Mouse (Mus musculus): Measurements from ENCODE around the gene Gpc5.

Gpc5 gene

GRCm38 (mm10) chr14:115500794-115501193 is 408.8 kb downstream of the Gpc5 start:
- DNase-seq (ENCODE audit: low read depth, low spot score) = no peak

- no peak for DNase-seq (ENCODE audit: low read depth, low spot score)
Measured at GRCm38 (mm10) chr14:115546516-115547282, 454.7 kb downstream of the Gpc5 start.

GRCm38 (mm10) chr14:115551996-115552395 is 460.0 kb downstream of the Gpc5 start:
- DNase-seq (ENCODE audit: low read depth, low spot score) = no peak

- DNase-seq (ENCODE audit: low read depth, low spot score) = no peak
Measured at GRCm38 (mm10) chr14:115580466-115581255, 488.6 kb downstream of the Gpc5 start.

DNA sequence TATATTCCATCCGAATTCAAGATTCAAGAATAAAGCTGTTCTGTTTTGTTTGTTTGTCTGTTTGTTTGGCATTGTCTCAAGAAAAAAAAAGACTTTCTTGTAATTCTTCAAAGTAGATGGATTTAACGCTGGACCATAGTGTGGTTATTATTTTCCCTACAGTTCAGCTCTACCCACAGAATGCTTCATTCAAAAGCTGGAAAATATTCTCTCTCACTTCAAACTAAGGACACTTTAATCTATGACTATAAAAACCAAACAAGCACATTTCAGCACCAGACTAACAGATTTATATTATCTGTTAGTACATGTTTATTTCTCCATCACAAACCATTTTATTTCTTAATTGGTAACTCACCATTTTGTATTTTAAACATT is 489.2 kb downstream of the Gpc5 start:
- no peak for DNase-seq (ENCODE audit: low read depth, low spot score)

- peak; percentile 21 for DNase-seq (ENCODE audit: low read depth, low spot score)
Measured at GRCm38 (mm10) chr14:115600259-115601029, 508.4 kb downstream of the Gpc5 start.

DNA sequence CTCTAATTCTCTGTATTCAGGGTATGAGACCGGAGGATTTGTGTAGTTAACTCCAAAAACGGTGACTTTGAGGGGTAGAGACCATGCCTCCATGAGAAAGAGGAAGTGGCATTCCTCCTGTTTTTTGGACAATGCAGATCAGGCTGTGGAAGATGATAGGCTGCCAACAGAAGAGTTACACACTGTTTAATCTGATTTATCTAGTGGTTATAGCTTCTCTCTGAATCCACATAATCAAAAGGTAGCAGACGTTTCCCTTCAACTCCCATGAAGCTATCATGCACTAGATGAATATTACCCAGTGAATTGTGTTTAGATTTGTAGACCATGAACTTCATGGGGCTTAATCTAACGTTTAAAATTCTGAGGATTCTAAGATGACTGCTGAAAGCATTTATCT is 522.1 kb downstream of the Gpc5 start:
- no peak for DNase-seq (ENCODE audit: low read depth, low spot score)

- DNase-seq (ENCODE audit: low read depth, low spot score) = no peak
Measured at GRCm38 (mm10) chr14:115616305-115616704, 524.3 kb downstream of the Gpc5 start.

DNA sequence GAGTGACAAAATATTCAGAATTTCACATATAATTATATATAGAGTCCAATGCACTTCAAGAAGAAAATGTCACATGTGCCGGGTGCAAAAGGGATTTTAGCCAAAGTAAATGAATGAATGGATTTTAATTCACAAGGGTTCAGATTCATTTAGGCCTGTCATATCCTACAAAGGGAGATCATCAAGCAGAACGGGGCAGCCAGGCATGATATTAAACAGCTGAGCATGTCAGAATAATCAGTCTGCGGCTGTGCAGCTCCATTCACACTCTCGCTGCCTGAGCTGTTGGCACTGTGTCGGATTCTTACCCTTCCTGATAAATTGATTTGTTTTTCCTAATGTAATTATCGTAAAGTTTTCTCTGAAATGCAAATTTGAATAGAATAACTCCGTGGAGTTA is 524.8 kb downstream of the Gpc5 start:
- no peak for DNase-seq (ENCODE audit: low read depth, low spot score)

- DNase-seq (ENCODE audit: low read depth, low spot score) = no peak
Measured at GRCm38 (mm10) chr14:115620473-115620872, 528.5 kb downstream of the Gpc5 start.

DNA sequence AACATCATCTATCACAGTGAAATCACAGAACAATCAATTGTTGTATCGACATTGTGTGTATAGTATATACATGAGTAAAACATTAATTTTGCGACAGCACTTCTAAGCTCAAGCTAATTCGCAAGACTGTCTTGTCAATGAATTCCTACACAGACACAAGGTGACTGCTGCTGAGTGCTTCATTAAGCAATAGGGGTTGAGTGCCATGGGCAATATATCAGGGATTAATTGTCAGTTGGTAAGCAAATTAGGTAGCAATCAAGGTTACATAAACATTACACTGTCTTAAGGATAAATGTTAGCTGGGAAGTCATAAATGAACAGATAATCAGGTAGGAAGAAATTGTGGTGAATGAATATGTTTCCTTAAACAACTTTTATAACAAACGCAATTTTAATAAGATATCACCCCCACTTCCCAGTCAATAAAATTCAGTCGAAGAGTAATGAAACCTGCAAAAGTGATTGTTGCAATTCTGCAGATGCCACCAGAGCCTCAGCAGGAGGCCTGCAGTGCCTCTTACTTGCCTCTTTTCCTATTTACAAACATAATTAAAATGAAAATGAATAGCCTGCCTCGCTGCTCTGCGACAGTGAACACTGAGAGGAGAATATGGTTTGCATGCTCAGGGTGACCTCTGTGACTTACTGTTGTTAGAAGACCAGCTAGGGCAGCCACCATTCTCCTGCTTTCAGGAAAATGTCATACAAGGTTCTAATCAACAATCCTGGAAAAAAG is 539.3 kb downstream of the Gpc5 start:
- DNase-seq (ENCODE audit: low read depth, low spot score) = no peak

GRCm38 (mm10) chr14:115633311-115633710 is 541.3 kb downstream of the Gpc5 start:
- no peak for DNase-seq (ENCODE audit: low read depth, low spot score)

DNA sequence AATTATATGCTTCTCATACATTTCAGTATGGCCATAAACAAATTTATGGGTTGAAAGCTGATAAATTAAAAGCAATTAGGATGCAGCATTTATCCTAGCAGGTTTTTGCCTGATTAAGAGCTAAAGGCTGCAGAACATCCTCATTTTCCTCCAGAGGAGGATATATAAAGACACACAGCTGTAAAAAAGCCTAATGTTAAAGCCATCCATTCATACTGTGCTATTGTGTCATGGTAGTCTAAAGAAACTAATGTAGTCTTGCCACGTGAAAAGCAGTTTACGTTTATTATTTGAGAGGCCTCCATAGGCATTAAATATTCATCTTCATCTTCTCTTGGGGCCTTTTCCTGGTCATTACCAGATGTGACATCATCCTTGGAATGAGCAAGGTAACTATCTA is 587.9 kb downstream of the Gpc5 start:
- DNase-seq (ENCODE audit: low read depth, low spot score) = no peak

- DNase-seq (ENCODE audit: low read depth, low spot score) = no peak
Measured at GRCm38 (mm10) chr14:115746013-115746412, 654.0 kb downstream of the Gpc5 start.

DNA sequence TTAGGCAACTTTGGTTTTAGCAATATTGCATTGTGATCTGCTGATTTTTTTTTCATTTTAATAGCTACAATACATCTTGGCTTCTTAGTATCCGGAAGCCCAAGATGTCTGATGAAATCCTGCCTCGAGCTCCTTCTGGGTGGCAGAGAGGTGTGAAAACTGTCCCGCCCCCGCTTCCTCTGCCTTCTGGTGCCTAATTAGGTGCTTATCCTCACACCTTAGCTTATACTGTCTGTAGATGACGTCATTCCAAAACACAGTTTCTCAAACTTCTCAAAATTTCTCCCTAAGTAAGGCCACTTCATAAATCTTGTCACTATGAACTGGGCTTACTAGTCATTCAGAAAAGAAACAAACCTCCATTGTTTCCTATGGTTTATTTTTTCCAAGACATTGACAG is 668.2 kb downstream of the Gpc5 start:
- DNase-seq (ENCODE audit: low read depth, low spot score) = no peak

DNA sequence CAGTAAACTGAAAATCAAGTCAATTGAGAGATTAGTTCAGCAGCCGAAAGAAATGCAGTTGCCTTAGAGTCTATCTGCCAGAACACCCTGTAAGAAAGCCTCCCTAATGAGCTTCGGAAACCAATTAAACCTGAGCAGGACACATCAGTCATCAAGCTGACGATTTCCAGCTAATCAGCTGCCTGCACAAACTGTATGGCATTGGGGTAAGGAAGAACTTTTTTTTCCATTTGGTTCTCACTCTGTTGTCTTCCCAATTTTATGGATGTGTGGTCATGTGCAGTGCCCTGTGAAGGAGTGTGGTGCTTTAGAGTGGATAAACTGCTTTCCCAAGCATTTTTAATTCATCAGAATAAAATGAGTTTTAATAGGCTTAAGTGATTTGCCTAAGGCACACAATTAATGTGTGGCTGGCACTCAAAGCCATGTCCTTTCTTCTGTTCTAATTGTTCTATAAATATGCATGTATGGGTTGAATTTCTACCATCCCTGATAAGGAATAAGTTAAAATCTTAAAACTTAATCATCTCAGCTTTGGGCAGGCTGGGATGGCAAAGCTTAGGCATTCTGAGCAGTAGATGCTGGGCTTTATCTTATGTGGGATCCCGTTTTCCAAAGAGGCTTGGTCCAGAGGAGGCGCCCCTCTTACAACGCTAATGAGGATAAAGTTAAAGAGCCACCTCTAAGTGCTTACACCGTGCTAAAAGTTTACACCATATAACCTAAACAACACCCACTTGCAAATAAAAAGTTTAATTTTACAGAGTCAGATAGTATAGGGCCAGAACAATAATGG is 687.6 kb downstream of the Gpc5 start:
- no peak for DNase-seq (ENCODE audit: low read depth, low spot score)

DNA sequence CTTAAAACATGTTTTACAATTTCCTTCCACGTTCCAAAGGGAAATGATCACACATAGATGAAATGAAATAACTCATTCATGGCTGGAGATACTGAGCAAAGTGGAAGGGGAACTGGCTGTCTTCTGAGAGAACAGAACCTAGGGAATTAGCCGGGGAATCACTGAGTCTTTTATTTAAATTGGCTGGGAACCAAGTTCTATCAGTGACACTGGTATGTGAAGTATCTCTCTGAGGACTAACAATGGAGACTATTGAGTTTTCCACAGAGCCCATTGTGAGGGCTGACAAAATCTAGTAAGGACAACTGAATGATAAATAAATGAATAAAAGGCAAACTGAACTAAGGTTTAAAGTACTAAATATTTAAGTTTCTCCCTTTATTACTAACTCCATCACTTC is 712.7 kb downstream of the Gpc5 start:
- peak; percentile 1 for DNase-seq (ENCODE audit: low read depth, low spot score)

DNA sequence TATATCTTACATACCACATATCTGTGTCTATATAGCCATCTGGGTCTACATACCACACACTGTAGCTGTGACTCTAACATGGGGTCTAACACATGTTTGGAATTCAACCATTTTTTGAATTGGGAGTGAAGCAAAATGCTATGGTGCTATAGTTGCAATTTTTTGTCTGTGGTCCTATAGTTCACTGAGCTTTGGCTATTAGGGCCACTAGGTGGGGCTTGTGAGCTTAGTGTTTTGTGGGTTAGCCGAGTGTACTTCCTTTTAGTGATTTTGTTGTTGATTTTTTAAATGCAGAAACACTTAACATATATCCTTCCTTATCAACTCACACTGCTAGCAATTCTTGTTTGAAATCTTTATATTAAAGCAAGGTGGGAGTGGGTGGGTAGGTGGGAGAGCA is 727.0 kb downstream of the Gpc5 start:
- peak; percentile 25 for DNase-seq (ENCODE audit: low read depth, low spot score)

GRCm38 (mm10) chr14:115821657-115822056 is 729.6 kb downstream of the Gpc5 start:
- DNase-seq (ENCODE audit: low read depth, low spot score) = no peak

DNA sequence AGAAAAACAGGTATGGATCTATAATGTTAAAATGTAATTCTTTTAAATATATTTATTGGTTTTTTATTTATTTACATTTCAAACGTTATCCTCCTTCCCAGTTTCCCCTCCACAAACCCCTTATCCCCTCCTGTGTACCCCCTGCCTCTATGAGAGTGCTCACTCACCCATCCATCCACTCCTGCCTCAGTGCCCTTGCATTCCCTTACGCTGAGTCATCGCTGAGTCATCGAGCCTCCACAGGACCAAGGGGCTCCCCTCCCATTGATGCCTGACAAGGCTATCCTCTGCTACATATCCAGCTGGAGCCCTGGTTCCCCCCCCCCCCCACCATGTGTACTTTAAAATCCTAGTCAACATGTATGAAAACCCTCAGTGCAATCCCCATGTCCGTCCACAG is 738.5 kb downstream of the Gpc5 start:
- peak; percentile 33 for DNase-seq (ENCODE audit: low read depth, low spot score)

Data from R1 (cell line).